Mouse (Mus musculus): Measurements from ENCODE around the gene Gdpd3. TPM values are rescaled to one million over a fixed set of nuclear protein-coding genes. Genes with fewer than 3 reads are reported as not detected.
A peak's percentile ranks its signal among the peaks of the same experiment; 100 is the strongest.

Gene Gdpd3
- polyA plus RNA-seq, 1 experiment from 2014 or later: 1.00 TPM

- WGBS: 77% methylated on average over 13 of the region's 13 CpGs
- ATAC-seq (replicated peaks; ENCODE audit: extremely low read depth, insufficient read depth, low FRiP score): no peak
- H3K27me3 ChIP-seq (ENCODE audit: control insufficient read depth, insufficient read depth, low read length): no peaks in the 10 kb centered on the region
- no peaks in the 10 kb centered on the region for H3K4me1 ChIP-seq (ENCODE audit: control insufficient read depth, insufficient read depth, low read length)
- no peak overlapping the region for H3K4me3 ChIP-seq (ENCODE audit: low read length)
- H3K9ac ChIP-seq (ENCODE audit: low read length): no peak overlapping the region
- H3K4me2 ChIP-seq (ENCODE audit: low read depth, low read length): no peak overlapping the region
- no peak overlapping the region for H3K27ac ChIP-seq (ENCODE audit: low read length)
- no peaks in the 10 kb centered on the region for H3K36me3 ChIP-seq (ENCODE audit: control insufficient read depth, insufficient read depth)
- H3K9me3 ChIP-seq (replicated peaks; ENCODE audit: control insufficient read depth, low read length): no peaks in the 10 kb centered on the region
These were observed 25.9 kb upstream of the Gdpd3 start for GRCm38 (mm10) chr7:126740132-126740735.

- H3K9me3 ChIP-seq (replicated peaks; ENCODE audit: control insufficient read depth, low read length): no peaks in the 10 kb centered on the region
- H3K27me3 ChIP-seq (ENCODE audit: control insufficient read depth, insufficient read depth, low read length): no peaks in the 10 kb centered on the region
- H3K4me2 ChIP-seq (ENCODE audit: low read depth, low read length): no peak overlapping the region
- no peak overlapping the region for H3K4me3 ChIP-seq (ENCODE audit: low read length)
- WGBS: 59% methylated on average over 5 of the region's 5 CpGs
- H3K36me3 ChIP-seq (ENCODE audit: control insufficient read depth, insufficient read depth): no peaks in the 10 kb centered on the region
- H3K4me1 ChIP-seq (ENCODE audit: control insufficient read depth, insufficient read depth, low read length): no peaks in the 10 kb centered on the region
- no peak overlapping the region for H3K9ac ChIP-seq (ENCODE audit: low read length)
- no peak for ATAC-seq (replicated peaks; ENCODE audit: extremely low read depth, insufficient read depth, low FRiP score)
- no peak overlapping the region for H3K27ac ChIP-seq (ENCODE audit: low read length)
These were observed 25.2 kb upstream of the Gdpd3 start for GRCm38 (mm10) chr7:126740977-126741376.

GRCm38 (mm10) chr7:126741452-126741851, 24.7 kb upstream of the Gdpd3 start:
- ATAC-seq (replicated peaks; ENCODE audit: extremely low read depth, insufficient read depth, low FRiP score): no peak
- Histone ChIP-seq H3K27ac (ENCODE audit: low read length) (no peak overlapping the region), H3K27me3 (ENCODE audit: control insufficient read depth, insufficient read depth, low read length) (no peaks in the 10 kb centered on the region), H3K4me3 (ENCODE audit: low read length) (no peak overlapping the region), H3K9me3 (replicated peaks; ENCODE audit: control insufficient read depth, low read length) (no peaks in the 10 kb centered on the region), H3K4me2 (ENCODE audit: low read depth, low read length) (no peak overlapping the region), H3K36me3 (ENCODE audit: control insufficient read depth, insufficient read depth) (no peaks in the 10 kb centered on the region), H3K4me1 (ENCODE audit: control insufficient read depth, insufficient read depth, low read length) (no peaks in the 10 kb centered on the region), H3K9ac (ENCODE audit: low read length) (no peak overlapping the region)
- WGBS: 81% methylated on average over 5 of the region's 5 CpGs

- H3K4me1 ChIP-seq (ENCODE audit: control insufficient read depth, insufficient read depth, low read length): no peaks in the 10 kb centered on the region
- H3K27ac ChIP-seq (ENCODE audit: low read length): no peak overlapping the region
- H3K4me3 ChIP-seq (ENCODE audit: low read length): no peak overlapping the region
- no peaks in the 10 kb centered on the region for H3K27me3 ChIP-seq (ENCODE audit: control insufficient read depth, insufficient read depth, low read length)
- no peaks in the 10 kb centered on the region for H3K36me3 ChIP-seq (ENCODE audit: control insufficient read depth, insufficient read depth)
- no peak overlapping the region for H3K4me2 ChIP-seq (ENCODE audit: low read depth, low read length)
- ATAC-seq (replicated peaks; ENCODE audit: extremely low read depth, insufficient read depth, low FRiP score): no peak
- 89% methylated on average over 13 of the region's 13 CpGs for WGBS
- H3K9me3 ChIP-seq (replicated peaks; ENCODE audit: control insufficient read depth, low read length): no peaks in the 10 kb centered on the region
- no peak overlapping the region for H3K9ac ChIP-seq (ENCODE audit: low read length)
These were observed 24.1 kb upstream of the Gdpd3 start for GRCm38 (mm10) chr7:126741964-126742482.

- WGBS: 65% methylated on average over 12 of the region's 12 CpGs
- no peak for ATAC-seq (replicated peaks; ENCODE audit: extremely low read depth, insufficient read depth, low FRiP score)
- no peaks in the 10 kb centered on the region for H3K4me1 ChIP-seq (ENCODE audit: control insufficient read depth, insufficient read depth, low read length)
- no peak overlapping the region for H3K9ac ChIP-seq (ENCODE audit: low read length)
- H3K9me3 ChIP-seq (replicated peaks; ENCODE audit: control insufficient read depth, low read length): peaks cover 2% of the 10 kb centered on the region; the same call in 1 of the 2 replicates
- H3K27ac ChIP-seq (ENCODE audit: low read length): no peak overlapping the region
- H3K36me3 ChIP-seq (ENCODE audit: control insufficient read depth, insufficient read depth): no peaks in the 10 kb centered on the region
- H3K4me3 ChIP-seq (ENCODE audit: low read length): no peak overlapping the region
- H3K4me2 ChIP-seq (ENCODE audit: low read depth, low read length): no peak overlapping the region
- no peaks in the 10 kb centered on the region for H3K27me3 ChIP-seq (ENCODE audit: control insufficient read depth, insufficient read depth, low read length)
These were observed 20.1 kb upstream of the Gdpd3 start for GRCm38 (mm10) chr7:126746066-126746465.

GRCm38 (mm10) chr7:126746798-126747197, 19.3 kb upstream of the Gdpd3 start:
- Histone ChIP-seq H3K36me3 (ENCODE audit: control insufficient read depth, insufficient read depth) (no peaks in the 10 kb centered on the region), H3K27me3 (ENCODE audit: control insufficient read depth, insufficient read depth, low read length) (no peaks in the 10 kb centered on the region), H3K4me3 (ENCODE audit: low read length) (no peak overlapping the region), H3K9ac (ENCODE audit: low read length) (no peak overlapping the region), H3K9me3 (replicated peaks; ENCODE audit: control insufficient read depth, low read length) (peaks cover 2% of the 10 kb centered on the region; the same call in 1 of the 2 replicates), H3K4me1 (ENCODE audit: control insufficient read depth, insufficient read depth, low read length) (no peaks in the 10 kb centered on the region), H3K4me2 (ENCODE audit: low read depth, low read length) (no peak overlapping the region), H3K27ac (ENCODE audit: low read length) (no peak overlapping the region)
- 26% methylated on average over 6 of the region's 6 CpGs for WGBS
- ATAC-seq (replicated peaks; ENCODE audit: extremely low read depth, insufficient read depth, low FRiP score): no peak

- ATAC-seq (replicated peaks; ENCODE audit: extremely low read depth, insufficient read depth, low FRiP score): no peak
- H3K4me1 ChIP-seq (ENCODE audit: control insufficient read depth, insufficient read depth, low read length): no peaks in the 10 kb centered on the region
- no peak overlapping the region for H3K27ac ChIP-seq (ENCODE audit: low read length)
- H3K4me2 ChIP-seq (ENCODE audit: low read depth, low read length): no peak overlapping the region
- no peak overlapping the region for H3K4me3 ChIP-seq (ENCODE audit: low read length)
- peaks cover 2% of the 10 kb centered on the region; the same call in 1 of the 2 replicates for H3K9me3 ChIP-seq (replicated peaks; ENCODE audit: control insufficient read depth, low read length)
- H3K9ac ChIP-seq (ENCODE audit: low read length): no peak overlapping the region
- WGBS: 70% methylated on average over 7 of the region's 7 CpGs
- no peaks in the 10 kb centered on the region for H3K36me3 ChIP-seq (ENCODE audit: control insufficient read depth, insufficient read depth)
- no peaks in the 10 kb centered on the region for H3K27me3 ChIP-seq (ENCODE audit: control insufficient read depth, insufficient read depth, low read length)
These were observed 17.3 kb upstream of the Gdpd3 start for GRCm38 (mm10) chr7:126748824-126749223.

GRCm38 (mm10) chr7:126749582-126750343, 16.4 kb upstream of the Gdpd3 start:
- WGBS: 90% methylated on average over 17 of the region's 17 CpGs
- Histone ChIP-seq H3K27me3 (ENCODE audit: control insufficient read depth, insufficient read depth, low read length) (no peaks in the 10 kb centered on the region), H3K4me1 (ENCODE audit: control insufficient read depth, insufficient read depth, low read length) (no peaks in the 10 kb centered on the region), H3K4me3 (ENCODE audit: low read length) (no peak overlapping the region), H3K36me3 (ENCODE audit: control insufficient read depth, insufficient read depth) (no peaks in the 10 kb centered on the region), H3K9ac (ENCODE audit: low read length) (no peak overlapping the region), H3K27ac (ENCODE audit: low read length) (no peak overlapping the region), H3K4me2 (ENCODE audit: low read depth, low read length) (no peak overlapping the region), H3K9me3 (replicated peaks; ENCODE audit: control insufficient read depth, low read length) (peaks cover 2% of the 10 kb centered on the region; the same call in 1 of the 2 replicates)
- ATAC-seq (replicated peaks; ENCODE audit: extremely low read depth, insufficient read depth, low FRiP score): no peak

GRCm38 (mm10) chr7:126754866-126755265, 11.3 kb upstream of the Gdpd3 start:
- Histone ChIP-seq H3K4me3 (ENCODE audit: low read length) (no peak overlapping the region), H3K36me3 (ENCODE audit: control insufficient read depth, insufficient read depth) (no peaks in the 10 kb centered on the region), H3K9ac (ENCODE audit: low read length) (peak overlapping the region; percentile 60; the same call in 1 of the 2 replicates), H3K4me2 (ENCODE audit: low read depth, low read length) (peak overlapping the region; percentile 38), H3K27me3 (ENCODE audit: control insufficient read depth, insufficient read depth, low read length) (no peaks in the 10 kb centered on the region), H3K9me3 (replicated peaks; ENCODE audit: control insufficient read depth, low read length) (peaks cover 1% of the 10 kb centered on the region; the same call in 1 of the 2 replicates), H3K27ac (ENCODE audit: low read length) (no peak overlapping the region), H3K4me1 (ENCODE audit: control insufficient read depth, insufficient read depth, low read length) (0 out of 2 replicates have a peak, but pooled peaks cover 3% of the 10 kb centered on the region)
- ATAC-seq (replicated peaks; ENCODE audit: extremely low read depth, insufficient read depth, low FRiP score): peak; percentile 56; the same call in 1 of the 2 replicates
- WGBS: 2% methylated on average over 9 of the region's 9 CpGs

All from heart, embryonic 16.5 days (tissue).